Mouse (Mus musculus) T-cell, adult 2 months (primary cell): ENCODE measurements at regions not wholly inside any gene's neighbourhood (a gene's known extent, or its start where the extent isn't known, plus 50 kb on each side); places are given as distances from the start of the nearest gene placed in this dataset.
A peak's percentile ranks its signal among the peaks of the same experiment; 100 is the strongest.
"Not testable (repeated sequence)": the region's sequence is repeated elsewhere in the genome, so short reads cannot be mapped to it uniquely, and the experiment has no call there.

Source experiments
- DNase-seq: peaks from one replicate; pipeline ENCODE4 v3.0.0; 2022; ENCODE audit warnings: low spot score

DNA sequence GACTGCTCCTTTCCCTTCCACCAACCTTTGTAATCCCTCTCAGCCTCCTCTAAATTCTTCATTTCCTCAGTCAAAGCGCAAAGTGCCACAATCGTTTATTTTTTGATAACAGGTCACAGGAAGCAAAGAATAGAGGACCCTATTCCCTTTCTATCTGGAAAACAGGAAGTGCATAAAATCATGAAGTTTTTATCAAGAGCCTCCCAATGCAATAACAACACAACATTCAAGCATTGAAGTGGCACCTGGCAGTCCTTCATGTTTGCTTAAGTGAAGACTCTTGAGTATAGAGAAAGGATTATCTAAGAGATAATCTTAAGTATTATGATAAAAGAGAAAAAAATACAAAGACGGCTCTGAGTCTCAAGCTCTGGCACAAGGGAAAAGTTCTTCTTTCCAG lies 111.9 kb downstream of the Ibtk start:
- DNase-seq, result no peak

DNA sequence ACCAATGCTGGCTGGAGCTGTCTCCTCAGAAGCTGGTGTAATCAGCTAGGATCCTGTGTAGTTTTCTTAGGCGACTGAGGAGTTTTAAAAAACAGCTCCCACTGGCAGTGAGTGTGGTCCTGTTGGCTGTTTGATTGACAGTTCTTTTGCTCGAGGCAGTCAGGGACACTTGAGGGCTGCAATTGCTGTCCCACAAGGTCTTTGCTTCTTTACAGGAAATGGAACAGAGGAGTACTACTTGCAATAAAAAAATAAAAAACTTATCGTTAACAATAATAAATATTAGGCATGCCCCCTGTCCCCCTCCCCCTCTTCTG lies 113.0 kb downstream of the Ibtk start:
- DNase-seq, result no peak

DNA sequence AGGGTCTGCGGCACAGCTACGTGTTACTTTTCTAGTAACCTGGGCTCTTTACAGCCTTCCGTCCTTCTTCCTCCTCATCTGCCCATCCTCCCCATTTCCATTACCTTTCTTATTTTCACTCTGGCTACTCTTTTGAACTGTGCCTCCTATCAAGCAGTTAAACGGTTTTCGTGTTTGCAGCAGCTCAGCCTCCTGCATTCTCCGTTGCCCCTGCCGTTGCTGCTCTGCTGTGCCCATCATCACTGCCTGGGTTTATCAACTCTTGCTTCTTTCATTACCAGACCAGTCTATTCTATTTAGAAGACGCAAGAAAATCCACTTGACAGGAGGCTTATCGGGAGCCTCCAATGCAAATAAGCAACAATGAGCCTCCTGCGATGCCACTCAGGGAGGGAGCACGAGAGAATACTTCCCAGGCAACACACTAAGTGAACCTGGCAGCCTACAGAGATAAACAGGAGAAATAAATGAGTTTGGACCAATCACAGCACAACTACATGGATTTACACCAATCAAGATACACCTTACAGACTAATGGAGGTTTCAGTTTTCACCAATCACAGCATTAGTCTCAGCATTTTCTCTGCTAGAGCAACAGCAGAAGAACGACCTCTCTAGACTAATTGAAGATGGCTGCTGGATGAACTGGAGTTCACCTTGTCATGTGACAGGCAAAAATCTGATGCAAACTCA lies 113.5 kb downstream of the Ibtk start:
- DNase-seq, result no peak

DNA sequence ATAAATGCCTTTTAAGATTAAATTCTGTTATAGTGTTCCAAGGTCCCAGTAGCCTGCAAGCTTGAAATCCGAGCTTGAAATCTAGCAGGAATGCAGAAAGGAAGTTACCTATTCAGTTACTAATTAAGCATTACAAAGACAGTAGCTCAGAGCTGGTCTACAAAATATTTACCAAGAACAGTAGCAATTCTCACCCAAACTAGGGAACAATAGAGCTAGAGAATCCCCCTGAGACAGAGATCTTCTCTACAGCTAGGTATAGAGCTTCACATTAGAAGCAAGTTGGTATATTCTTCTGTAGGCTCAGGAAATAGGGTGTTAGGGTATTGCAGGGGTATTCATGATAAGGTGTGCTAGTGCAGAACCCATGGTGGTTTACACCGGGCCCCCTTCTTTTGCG lies 114.3 kb downstream of the Ibtk start:
- DNase-seq, result not testable (repeated sequence)

DNA sequence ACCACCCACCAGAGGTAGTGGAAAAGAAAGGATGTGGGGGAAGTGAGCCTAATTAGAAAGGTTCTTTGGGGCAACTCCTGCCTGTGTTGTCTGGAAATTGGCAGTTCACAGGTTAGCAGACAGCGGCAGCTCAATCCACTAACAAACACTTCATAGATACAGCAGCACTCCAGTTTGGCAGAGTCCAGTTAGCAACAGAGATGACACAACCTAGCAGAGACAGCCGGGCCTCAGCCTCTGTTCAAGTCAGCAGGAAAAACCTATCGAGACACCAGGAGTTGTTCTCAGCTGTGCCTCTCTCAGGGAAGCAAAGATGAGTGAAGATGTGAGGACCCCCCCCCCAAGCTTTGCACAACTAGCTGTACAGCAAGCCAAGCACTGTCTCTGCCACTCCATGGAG lies 131.2 kb downstream of the Ibtk start:
- DNase-seq, result no peak

DNA sequence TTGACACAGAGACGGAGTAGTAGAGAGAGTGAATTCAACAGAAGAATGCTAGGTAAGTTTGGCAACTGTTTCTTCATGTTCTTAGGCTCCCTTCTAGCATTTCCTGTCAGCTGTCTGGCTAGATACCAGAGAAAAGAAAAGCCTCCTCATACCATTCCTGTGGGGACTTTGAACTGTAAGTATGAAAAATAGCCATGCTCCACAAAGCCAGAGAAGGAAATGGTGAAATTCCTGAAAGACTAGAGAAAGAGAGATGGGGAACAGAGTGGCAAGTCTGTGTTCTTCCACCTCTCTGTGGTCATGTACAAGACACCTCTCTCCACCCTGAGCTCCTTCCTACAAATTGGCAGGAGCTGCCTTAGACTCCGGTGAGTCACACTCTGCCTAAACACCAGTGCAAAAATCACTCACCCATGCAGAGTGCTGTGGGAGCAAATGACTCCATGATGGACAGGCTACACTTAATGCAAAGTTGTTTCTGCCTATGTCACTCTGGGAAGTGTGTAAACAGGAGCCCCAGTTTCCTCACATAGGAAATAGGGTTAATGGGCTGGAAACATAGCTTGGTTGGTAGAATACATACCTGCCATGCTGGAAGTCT lies 131.9 kb downstream of the Ibtk start:
- no peak for DNase-seq

DNA sequence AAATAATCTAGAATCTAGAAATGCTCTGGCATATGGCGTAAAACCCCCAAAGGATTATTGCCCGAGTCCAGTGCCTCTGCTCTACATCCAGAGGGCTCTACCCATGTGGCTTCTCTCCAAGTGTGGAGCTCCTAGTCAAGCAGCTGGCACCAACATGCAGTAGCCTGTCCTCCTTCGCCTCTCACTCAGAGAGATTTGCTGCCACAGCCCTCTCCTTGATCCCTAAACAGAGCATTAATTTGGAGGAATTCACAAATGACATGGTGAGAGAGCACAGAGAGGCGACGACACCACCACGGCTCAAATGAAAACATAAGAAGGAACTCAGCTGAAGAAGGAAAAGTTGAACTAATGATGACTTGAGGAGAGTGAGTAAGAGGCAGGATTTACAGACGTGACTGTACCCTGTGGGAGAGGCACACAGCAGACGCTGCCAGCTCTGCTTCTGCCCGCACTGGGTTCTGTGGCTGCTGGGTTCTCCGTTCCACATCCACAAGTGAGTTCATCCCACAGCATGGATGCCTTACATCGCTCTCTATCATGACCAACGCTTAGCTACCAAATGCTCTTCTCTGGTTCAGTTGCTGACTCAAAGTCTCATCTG lies 132.8 kb downstream of the Ibtk start:
- DNase-seq, result no peak

DNA sequence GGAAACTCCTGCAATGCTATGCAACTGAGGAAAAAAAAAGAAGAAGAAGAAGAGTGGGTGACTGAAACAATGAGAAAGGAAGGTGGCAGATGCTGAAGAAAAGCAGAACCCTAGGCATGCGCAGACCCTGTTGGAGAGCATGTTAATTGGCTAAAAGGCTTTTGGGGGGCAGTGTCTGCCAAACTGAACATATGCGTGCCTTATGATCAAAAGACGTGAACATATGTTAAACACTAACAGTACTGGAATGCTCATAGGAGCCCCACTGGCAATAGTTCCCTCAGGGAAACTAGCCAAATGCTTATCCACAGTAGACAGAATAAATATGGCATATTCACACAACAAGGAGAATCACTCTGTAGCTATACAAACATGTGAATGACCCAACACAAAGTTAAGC lies 140.0 kb downstream of the Ibtk start:
- no peak for DNase-seq

DNA sequence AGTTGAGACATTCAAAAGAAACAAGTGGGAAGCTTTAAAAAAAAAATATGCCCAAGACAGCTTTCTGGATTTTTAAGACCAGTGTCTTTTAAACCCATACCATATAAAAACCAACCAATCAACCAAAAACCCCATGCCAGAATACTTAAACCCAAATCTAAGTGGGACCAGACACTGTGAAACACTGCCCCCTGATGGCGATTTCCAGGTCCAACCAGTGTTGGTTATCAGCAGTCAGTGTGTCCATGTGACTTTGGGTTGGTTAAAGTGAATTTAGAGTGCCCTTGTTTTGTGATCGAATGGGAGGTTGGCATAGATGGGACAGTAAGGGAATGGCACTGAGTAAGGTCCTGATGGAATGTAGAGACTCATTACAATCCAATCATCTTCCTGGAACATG lies 152.2 kb downstream of the Ibtk start:
- DNase-seq, result no peak

DNA sequence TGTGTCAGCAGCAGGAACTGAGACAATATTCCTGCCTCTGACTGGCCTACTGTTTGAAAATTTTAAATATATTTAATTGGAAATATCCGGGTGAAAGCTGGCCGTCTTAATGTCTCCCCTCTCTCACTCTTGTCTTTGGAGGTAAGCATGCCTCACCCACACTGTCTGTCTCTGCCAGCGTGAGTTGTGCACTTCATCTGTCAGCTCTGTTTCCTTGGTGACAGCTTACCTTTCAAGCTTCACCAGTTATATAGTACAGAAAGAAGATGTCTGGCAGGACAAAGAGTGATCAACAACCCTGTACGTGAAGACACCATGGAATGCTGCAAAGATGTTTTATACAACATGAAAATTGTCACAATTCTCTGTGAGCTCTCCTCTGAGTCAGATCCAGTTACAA lies 155.3 kb downstream of the Ibtk start:
- no peak for DNase-seq

DNA sequence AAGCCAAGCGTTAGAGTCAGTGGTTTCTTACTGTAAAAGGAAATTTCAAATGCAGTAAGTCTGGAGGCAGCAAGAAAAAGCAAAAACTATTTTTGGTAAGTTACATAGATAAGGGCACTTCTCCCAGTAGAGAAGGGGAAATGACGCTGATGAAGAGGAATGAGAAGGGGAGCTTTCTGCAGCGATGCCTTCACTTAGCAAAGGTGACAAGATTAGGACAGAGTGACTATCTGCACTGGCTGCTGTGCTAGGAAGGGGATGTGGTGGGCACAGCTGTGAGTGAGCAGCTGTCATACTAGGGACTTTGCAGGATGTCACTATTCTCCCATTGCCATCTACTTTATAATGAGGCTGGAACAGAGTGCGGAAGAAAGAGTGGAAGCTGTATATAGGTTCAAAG lies 156.5 kb downstream of the Ibtk start:
- no peak for DNase-seq

DNA sequence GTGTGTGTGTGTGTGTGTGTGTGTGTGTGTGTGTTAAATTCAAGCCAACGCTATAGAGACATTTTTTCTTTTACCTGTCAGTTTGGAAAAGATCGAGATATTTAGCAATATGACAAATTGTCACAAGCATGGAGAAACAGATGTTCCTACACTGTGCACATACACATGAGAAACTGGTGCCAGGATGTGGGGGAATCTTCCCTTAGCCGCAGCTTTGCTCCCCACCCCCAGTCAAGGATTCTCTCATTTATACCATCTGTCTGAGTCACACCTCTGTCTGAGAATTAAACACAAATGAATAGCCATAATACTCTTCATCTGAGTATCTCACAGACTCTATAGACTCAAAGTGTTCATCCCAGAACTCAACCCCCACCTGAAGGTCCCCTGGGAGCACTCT lies 159.9 kb downstream of the Ibtk start:
- no peak for DNase-seq

DNA sequence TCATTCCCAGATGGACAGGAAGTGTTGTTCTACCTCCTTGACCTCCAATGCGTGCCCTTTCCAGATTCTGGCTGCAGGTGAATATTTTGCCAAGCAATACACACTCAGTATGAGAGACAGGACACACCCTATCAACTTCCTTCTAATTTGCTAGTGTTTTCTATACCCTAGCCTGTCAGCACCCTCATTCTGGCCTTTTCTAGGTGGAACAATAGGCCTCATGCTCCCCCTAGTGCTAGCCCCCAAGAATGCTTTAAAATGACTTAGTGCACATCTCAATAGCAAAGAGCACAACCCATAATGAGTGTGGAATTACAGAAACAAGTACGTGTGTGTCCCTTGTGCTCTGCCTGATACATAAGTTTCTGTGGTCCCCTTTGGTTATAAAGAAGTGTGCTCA lies 161.1 kb downstream of the Ibtk start:
- peak; percentile 10 for DNase-seq

DNA sequence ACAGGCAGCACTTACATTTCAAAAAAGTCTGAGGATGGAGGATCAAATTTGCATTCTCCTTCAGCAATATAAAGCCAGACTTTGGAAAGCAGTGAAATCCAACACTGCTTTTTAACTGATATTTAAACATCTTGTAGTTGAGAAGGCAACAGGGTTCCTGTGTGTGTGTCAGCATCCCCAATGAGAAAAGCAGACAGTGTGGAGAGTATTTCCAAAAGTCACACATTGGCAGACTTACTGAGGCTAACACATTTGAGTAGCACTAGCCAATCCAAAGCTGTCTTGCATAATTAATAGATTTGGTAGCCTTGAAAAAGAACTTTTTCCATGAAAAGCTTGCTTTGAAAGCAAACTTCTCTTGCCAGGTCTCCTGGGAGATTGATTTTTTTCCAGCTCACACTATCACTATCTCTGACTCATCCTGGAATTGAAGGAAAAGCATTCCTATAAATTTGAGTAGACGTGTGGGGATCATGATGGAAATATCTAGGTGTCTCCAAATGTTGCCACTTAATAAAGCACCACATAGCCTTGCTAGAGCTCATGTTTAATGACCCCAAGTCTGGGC lies 168.0 kb downstream of the Ibtk start:
- no peak for DNase-seq

DNA sequence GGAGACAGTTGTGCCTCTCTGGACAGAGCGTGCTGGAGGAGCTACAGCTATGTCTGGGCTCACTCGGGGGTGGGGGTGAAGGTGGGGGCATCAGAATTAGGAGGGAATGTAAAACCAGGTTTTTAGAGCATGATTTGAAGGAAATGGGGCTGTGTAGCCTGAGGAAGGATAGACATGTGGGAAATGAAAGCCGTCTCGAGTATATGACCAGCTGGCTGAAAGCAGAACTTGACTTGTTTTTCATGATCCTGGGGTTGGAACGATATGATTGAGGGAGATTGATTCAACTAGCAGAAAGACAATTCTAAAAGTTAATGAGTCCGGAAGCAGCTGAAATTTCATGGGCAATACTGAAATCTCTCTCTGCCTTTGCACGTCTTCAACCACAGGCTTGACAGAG lies 171.3 kb downstream of the Ibtk start:
- no peak for DNase-seq

DNA sequence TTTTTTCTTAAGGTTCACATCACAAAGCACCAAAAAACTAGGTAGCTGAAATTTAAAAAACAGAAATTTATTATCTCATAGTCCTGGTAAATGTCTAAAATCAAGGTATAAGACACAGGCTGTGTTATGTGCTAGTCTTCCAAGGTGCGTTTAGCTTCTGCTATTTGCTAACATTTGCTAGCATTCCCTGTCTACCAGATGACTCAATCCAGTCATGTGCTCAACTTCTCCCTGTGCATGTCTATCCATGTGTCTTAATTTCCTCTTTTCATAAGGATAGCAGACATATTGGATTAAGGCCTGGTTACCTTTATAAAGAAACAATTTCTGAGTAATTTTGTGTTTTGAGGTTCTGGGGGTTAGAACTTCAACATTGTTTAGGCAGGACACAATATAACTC lies 171.8 kb downstream of the Ibtk start:
- no peak for DNase-seq

DNA sequence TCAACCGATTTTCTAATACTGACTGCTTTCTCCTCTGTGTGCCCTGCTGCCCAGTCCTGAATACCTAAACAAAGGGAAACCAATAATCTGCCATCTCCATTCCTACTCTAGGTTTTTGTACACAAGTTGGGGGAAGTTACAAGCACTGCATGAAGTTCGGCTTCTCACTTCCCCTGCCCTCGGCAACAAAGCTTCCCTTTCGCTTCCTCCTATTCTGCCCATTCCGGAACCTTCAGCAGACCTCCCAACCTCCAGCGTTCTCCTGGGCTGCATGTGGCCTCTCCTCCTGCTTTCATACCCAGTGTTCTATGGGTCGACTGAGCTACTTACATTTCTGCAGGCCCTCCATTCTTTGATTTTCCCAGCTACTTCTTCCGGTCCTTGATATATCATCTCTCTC lies 180.3 kb downstream of the Ibtk start:
- DNase-seq, result no peak

DNA sequence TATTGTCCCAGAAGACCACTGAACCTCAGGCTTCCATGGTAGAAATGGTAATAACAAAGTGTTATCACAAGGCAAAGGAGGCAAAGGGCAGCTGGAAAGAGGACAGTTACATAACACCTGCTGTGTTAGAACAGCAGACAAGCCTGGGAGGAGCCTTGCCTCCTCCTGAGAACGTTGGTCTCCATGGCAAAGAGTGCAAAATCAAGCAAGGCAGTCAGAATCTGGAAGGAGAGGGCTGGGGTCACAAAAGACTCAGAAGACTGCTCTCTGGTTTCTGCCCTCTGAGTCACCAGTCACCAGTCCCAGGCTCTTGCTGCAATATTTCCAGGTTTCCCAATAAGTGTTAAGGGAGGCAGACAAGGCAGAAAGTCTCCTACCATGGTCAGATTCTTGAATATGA lies 197.3 kb downstream of the Ibtk start:
- no peak for DNase-seq

DNA sequence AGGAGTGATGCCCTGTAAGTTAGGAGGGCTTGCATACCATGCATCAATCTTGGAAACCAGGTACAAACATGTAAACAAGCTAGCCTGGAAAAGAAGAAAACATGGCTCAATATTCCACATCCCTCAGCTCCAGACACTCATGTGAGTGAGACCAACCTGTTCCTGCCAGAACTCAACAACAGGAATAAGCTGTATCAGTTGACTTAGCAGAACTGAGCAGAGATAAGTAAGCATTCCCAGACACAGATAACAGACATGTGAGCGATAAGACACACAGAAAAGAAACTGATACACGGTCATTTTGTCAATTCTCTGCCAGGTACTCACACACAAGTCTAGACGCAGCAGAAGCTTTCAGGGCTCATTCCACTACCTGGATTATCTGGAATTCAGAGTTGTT lies 198.7 kb downstream of the Ibtk start:
- no peak for DNase-seq

DNA sequence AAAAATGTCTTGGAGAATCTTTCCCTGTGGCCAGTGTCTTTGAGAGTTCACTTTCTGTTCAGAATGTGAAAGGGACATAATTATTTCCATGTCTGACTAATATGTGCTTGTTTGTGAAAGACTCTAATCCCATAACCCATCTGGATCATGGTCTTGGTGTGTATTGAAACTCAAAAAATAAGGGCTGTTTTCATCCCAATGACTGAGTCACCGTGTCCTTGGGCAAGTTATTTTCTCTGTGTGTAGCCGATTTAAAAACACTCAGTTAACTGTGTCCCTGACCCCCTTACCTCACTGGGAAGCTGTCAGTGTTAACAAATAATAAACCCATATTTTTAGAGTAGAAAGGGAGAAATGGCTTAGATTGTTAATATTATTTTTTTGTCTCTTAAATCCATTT lies 202.9 kb downstream of the Ibtk start:
- no peak for DNase-seq

DNA sequence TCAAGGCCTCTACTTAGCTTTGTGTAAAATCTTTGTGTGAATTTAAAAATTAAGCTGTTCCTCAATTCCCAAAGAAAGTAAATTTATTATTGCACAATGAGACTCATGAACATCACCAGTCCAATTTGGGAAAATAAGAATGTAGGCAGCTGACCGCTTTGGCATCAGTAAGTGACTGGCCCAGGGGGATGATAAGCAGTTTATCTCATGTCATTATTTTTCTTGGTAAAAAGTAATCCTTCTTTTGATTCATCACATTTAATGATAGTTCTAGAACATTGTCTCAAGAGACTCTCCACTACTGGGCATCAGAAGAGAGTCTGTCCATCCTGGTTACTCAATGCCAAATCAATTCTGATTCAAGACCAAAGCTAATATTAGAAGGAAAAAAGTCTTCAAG lies 203.6 kb downstream of the Ibtk start:
- no peak for DNase-seq

DNA sequence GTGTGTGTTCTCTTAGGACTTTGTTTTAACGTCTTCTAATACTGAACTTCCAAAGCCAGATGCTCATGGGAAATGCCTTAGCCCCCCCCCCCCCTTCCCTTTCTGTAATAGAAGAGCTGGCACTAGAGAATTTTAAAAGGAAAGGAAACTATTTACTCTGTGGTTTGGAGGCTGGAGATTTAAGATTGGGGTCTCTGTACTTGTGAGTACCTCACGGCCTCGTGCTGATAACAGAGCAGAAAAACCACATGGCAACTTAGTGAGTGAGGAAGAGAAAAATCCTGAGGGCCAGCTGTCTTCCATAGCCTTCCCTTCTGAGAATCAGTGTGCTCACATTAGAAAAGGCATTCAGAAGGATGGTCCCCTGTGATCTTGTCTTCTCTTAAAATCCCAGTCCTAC lies 210.6 kb downstream of the Ibtk start:
- DNase-seq, result no peak

DNA sequence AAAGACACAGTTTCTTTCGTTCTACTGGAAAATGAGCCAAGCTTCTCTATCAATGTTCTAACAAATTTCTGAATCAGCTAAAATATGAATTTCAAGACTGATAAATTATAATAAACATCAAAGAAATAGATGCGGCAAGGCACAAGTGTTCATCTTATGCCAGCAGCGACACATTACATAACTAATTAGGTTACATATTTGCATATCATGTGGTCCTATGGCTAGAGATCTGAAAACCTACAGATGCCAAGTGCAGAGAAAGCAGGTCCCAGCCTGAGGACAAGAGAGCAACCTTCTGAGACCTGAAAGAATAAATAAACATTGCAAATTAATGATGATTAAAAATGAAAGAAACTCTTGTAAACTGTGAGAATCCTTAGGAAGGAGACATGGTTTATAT lies 201.3 kb upstream of the Tent5a start:
- DNase-seq, result no peak

DNA sequence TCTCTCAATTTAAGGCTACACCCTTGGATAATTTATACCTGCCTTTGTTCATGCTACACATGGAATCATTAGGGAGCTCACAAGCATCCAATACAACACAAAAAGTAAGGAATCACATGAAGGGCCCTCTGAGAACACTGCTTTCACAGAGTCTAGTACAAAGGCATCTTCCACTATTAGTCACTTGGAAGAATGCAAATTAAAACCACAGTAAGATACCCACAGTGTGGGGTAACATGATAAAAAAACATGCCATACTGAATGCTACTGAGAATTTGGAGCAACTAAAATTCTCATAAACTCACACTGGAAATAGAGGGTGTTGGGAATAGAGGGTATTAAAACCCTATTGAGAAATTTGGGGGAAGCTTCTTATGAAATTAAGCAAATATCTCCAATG lies 197.6 kb upstream of the Tent5a start:
- DNase-seq, result no peak
